Mouse (Mus musculus) thymus, postnatal 14 days (tissue): ENCODE measurements around the gene Tet2.
"Not testable (repeated sequence)": the region's sequence is repeated elsewhere in the genome, so short reads cannot be mapped to it uniquely, and the experiment has no call there.

ENCODE experiments used
- DNase-seq: peaks from one replicate; pipeline ENCODE4 v3.0.0; 2021

The Tet2 gene

DNA sequence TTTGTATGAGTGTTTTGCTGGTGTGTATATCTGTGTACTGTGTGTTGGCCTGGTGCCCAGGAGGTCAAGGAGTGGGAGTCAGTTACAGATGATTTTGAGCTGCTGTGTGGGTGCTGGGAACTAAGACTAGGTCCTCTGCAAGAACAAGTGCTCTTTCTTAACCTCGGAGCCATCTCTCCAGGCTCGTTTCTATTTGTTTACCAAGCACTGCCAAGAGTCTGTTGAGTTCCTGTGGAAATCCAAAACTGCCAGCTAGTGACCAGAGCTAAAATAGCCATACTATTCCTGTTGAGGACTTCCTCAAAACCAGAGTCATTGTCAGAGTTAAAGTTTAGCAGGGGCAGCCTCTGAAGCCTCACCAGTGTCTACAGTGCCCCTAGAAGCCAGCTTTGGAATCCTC is 1.9 kb upstream of the Tet2 start:
- DNase-seq, result no peak

DNA sequence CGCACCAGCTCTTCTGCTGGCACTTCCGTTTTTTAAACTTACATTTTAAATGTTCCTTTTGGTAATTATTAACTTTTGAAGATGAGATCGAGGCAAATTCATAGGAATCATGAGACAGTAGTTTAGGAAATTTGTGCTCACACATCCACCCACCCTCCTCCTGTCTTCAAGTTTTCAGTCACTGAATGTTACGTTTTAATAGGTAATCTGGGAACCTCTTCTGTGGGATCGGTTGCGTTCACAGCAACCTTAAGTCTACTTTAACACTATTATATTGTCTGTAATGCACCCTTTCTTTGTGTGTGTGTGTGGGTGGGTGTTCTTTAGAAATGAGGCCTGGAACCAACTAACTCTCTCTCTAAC is 346 bp upstream of the Tet2 start:
- DNase-seq, result no peak

DNA sequence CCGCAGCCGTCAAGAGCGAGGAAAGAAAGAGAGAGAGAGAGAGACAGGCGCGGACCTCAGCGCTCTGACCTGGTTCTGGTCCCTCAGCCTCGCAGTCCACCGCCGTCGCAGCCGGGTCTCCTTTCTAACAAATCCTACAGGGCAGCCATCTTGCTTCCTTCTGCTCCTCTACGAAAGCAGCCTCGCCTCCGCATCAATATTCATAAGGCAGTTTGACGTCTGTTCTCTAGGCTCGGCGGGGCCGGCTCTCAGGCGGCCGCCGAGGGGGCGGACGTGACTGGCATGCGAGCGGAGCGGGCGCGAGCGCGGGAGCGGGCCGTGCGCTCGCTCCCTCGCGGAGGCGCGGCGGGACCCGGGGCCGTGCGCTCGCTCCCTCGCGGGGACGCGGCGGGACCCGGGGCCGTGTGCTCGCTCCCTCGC is 798 bp downstream of the Tet2 start:
- DNase-seq, result peak; percentile 83

DNA sequence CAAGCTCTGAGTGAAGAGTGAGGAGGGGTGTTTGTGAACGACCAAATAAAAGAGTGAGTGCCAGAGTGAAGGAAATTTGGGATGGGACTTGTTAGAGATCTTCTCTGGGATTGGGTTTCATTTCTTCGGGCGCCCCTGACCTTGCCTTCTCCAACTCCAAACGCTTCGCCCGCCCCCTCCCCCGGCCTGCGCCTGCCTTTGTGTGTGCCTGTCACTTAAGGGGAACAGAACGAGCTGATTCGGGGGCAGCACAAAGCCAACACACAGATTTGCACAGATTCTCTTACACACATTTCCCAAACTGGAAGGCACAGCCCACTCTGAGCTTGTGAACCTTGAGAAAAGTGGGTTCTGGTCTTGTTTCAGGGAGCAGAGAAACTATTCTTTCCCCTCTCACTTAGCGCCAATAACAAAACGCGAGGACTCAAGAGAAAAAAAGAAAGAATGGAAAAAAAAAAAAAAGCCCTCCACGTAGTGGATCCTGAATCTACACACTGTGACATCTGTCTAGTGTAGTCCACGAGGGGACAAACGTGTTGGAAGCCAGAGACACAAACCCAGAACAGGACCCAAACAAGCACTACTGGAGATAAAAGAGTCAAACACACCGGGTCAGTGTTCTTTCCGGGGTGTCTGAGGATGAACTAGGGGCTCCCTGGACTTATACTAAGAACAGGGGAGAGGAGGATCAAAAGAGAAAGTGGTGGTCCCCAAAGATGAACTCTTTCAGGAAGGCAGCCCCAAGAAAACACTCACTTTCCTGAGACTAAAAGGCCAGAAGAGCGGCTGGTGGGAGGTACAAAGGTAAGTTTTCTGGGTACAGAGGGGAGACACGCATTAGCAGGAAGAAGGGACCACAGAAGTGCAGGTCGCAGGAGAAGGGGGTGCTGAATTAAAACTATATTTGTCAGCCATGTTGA is 1.6 kb downstream of the Tet2 start:
- peak; percentile 48 for DNase-seq

DNA sequence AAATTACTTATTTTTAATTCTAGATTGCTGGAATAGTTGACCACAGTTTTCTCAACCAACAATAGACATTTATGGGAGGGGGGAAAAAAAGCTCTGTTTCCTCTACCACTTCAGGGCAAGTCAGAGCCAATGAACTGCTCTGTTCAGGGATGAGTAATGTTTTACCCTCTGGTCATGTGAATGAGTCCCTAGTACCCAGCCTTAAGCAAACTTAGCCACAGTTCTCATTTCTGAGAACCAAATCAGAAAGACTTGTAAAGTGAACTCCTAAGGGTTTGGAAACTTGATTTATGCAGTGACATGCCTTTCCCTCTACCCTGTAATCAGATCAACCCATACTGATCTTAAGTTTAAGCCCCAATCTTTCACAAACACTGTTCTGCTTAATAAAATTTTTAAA is 2.9 kb downstream of the Tet2 start:
- DNase-seq, result no peak

DNA sequence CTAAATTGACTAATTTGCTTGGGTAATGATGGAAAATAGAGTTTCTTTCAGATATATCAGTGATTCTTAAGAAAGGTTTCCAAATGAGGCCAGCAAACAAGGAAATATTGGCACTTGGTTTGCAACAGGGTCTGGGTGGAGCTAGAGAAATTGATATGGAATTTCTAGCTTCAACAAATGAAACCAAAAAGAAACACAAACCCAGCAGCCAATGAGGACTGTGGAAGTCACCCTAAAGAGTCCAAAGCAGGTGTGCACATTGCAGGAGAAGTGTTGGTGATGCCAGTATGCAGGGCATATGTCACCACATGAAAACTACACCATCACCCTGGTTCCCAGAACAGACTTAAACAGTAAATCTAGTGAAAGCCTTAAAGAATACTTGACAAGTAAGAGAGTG is 3.9 kb downstream of the Tet2 start:
- DNase-seq, result no peak

DNA sequence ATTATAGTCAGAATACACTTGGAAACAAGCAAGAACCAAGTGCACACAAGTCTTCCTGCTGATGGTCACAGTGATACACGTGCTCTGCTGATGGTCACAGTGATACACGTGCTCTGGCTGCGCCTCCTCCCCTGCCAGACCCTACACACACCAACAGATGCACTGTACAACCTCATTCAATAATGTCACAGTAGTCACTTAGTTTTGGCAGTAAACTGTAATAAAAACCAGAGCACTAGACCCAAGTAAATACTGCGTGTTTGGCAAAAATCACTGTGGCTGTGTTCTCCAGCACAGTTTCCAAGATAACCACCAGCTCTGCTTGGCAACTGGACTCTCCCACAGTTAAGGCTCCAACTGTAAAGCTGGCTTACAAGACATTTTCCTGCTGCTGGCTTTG is 4.9 kb downstream of the Tet2 start:
- DNase-seq, result no peak

DNA sequence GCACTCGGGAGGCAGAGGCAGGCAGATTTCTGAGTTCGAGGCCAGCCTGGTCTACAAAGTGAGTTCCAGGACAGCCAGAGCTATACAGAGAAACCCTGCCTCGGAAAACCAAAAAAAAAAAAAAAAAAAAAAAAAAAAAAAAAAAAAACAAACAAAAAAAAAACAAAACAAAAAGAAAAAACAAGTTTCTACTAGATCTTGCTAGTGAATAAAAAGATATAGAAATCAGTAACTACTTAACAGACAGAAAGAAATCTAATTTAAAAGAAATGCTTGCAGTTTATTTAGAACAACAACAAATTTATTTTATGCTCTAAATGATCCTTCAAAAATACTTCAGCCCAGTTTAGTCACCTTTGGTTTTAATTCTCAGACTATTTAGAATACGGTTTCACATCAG is 6.4 kb downstream of the Tet2 start:
- not testable (repeated sequence) for DNase-seq

DNA sequence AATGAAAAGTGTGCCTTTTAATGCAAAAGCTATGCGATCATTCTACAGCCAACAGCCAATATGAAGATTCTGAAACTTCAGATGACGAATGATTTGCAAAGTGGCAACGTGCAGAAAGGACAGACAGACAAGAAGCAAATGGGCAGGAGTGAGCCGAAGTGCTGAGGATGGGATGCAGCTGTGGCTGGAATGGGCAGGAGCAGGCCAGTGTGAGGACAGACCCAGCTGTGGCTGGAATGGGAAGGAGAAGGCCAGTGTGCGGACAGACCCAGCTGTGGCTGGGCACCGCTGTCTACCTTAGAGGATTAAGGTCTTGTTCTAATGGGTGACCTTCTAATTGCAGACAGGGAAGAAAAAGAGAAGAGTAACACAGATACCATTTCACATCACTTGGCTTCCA is 9.3 kb downstream of the Tet2 start:
- no peak for DNase-seq

DNA sequence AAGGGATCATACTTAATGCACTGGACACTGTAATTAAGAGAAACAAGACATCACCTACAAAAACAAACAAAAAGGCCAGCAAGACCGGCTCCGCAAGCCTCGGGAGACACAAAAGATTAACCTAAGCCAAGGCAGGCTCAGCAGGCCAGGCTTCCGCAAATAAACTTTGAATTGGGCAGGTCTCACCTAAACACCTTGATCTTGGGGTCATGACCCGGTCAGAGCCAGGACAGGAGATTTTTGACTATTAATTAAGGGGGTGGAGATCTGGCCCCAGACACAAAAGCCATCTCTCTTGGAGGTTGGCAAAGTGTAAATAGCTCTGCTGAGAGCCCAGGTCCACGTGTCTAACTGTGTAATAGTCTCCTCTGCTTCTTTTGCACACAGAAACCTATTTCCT is 10.9 kb downstream of the Tet2 start:
- no peak for DNase-seq

DNA sequence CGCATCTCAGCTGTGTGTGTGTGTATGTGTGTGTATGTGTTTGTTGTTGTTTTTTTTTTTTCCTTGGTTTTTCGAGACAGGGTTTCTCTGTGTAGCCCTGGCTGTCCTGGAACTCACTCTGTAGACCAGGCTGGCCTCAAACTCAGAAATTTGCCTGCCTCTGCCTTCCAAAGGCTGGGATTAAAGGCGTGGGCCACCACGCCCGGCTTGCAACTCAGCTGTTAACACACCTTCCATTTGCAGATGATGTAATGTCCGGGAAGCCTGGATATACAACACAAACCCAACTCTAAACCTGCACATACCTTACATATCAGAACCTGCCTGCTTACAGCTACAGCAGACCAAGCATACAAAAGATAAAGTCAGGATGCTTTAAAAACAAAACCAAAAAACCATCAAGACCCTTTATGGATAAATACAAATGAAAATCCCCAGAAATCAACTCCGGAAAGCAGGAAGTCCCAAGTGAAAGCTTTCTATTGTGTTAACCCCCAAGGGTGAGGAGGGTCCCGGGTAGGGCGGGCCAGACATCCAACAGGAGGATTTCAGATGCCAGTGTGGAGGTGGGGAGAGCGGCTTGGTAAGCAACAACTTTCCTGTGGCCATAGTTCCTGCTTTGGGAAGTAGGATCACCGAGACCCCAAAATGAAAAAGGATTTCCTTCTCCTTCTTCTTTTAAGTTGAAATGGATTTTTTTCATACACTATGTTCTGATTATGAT is 11.5 kb downstream of the Tet2 start:
- no peak for DNase-seq

DNA sequence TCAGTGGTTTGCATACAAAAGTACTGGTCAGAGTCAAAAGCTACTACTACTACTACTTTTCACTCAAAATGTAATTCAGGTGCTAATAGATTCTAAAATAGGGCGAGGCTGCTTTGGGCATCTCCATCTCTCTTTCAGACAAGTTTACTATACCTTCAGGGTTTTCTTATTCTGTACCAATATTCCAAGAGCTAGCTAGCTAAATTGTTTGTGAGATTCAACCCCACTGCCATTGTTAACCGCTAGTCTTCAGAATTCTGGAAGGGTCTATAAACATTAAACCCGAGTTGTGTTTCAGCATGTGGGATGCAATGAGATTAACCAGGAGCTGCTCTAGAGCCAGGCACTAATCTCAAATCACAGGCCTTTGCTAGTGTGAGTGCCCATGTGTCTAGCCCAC is 12.1 kb downstream of the Tet2 start:
- no peak for DNase-seq

DNA sequence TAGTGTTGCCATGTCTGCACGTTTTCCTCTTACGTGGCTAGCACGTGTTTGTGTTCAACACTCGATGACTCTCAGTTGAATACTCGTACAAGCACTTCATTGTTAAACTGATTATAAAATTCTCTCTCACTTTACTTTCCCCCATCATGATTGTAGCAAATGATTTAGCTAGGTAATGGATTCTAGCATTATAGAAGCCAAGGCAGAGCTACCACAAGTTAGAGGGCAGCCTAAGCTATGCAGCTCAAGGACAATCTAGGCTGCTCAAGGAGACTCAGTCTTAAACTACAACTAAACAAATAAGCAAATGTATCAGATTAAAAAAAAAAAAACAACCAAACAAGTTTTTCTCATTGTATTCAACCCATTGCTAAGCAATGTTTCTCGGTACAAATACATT is 12.7 kb downstream of the Tet2 start:
- no peak for DNase-seq

DNA sequence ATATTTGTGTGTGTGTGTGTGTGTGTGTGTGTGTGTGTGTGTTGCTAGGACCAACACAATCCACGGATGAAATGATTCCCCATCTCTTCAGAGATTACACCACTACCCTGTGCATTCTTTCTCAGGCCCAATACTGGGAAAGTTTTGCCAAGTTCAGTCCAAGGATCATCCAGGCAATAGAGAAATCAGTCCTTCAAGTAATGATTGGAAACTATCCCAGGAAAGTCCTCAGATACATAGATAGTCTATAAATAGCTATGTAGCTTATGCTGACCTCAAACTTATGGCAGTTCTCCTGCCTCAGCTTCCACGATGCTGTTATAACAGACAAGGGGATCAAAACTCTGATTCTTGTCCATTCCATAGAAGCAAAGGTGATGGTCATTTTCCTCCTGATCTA is 13.8 kb downstream of the Tet2 start:
- no peak for DNase-seq

DNA sequence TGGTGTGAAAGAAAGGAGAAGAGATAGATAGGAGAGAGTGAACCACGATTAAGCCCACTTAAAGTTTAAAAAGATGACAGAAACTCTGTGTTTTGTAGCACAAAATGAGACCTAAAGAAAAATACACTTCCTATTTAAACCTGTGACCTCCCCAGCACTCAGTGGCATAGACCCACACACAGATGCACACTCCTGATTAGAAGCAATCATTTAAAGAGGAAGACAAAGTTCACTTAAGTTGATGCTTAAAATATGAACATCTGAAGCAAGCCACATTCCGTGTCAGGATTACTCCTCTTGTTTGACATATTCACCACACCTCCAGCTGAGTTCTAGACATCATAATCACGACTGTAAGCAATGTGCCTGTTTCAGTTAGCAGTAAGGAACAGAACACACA is 14.3 kb downstream of the Tet2 start:
- no peak for DNase-seq

DNA sequence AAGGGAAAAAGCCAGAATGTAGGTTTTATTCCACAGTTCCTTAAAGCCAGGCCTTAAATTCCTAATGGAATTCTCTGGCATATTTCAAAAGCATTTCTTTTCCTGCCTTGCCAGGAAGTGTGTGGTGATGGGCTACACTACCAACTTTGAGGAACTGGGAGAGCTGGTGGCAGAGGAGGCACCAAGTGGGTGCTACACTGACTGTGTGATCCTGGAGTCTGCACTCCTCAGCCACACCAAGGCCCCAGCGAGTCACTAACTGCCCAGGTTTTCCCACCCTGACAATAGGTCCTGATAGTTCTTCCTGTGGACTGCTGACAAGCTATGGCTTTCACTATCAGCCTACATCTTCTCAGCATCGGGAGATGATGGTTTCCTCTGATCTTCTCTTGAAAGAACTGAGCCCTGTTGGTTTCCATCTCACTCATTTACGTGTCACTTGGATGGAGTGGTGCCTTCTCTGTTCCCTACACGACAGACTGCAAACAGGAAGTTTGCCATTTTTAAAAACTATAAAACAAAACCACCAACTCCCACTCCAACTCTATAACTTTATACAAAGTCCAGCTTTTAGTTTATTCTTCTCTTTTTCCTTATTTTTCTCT is 18.7 kb downstream of the Tet2 start:
- DNase-seq, result no peak

DNA sequence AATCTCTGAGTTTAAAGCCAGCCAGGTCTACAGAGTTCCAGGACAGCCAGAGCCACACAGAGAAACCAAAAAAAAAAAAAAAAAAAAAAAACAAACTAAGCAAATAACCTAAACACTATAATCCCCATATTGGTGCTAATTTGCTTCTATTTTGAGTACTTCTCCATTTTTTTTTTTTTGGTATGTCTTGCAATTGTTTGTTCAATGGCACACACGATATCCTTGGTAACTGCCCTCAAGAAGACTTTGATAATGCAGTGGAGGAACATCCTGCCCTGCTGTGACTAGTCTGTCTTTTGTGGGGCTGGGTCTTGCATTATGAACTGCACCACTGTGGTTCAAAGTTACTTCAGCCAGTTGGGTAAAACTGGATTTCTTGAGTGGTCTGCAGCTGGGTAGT is 19.4 kb downstream of the Tet2 start:
- no peak for DNase-seq

DNA sequence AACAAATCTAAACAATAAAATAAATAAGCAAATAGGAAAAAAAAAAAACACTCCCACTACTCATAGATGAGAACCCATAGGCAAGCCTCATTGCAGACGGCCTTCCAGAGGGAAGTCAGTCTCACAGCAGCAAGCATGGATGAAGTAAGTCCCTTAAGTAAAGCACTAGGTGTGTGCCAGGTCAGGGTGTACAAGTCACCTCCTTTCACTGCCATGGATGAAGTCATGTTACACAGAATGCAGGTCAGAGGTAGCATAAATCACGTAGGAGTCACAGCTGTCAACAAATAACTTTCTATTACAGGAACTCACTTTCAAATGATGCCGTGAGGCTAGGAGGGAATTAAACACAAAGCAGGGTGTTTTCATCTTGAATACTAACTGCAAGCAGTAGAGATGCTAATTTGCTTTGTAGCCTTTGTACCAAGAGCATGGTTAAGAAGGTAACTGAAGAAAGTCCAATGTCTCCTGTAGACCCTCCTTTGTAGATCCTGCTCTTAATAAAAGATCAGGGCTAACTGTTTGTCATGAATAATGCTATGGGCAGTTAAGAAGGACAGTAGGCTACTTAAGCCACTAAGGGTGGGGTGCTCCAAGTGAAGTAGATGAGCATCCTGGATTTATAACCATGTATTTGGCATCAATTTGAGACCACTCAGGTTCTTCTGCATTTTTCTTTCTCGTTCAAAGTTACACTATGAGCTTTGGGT is 20.4 kb downstream of the Tet2 start:
- no peak for DNase-seq

DNA sequence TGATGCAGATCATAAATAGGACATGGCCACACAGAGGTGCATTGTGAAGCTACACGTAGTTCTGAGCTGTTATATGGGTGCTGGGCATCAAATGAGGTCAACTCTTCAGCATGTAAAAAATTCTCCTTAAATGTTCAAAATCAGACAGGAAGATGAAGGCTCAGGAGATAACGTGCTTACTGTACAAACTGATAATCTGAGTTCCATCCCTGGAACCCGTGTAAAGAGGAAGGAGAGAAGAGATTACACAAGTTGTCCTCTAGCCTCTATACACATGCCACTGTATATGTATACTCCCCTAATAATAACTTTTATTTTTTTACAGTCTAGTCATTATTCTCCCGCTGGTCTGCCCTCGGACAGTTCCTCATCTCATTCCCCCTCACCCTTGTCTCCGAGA is 21.7 kb downstream of the Tet2 start:
- no peak for DNase-seq

DNA sequence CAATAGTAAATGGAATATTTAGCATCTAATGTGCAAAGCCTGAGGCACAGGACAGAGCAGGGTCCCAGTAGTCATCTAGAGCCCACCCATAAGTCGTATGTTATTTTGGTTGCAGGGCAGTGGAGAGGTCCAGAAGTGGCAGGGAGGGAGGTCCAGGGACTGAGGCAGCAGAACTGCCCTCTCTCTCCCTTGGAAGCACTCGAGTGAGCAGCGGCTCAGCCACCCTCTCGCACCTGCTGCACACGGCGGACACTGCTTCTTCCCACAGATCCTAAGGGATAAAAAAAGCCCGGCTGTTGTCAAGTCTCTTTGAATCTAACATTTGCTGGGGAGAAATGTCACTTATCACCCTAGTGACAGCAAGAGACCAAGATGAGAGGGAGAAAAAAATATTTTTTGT is 22.6 kb downstream of the Tet2 start:
- no peak for DNase-seq

DNA sequence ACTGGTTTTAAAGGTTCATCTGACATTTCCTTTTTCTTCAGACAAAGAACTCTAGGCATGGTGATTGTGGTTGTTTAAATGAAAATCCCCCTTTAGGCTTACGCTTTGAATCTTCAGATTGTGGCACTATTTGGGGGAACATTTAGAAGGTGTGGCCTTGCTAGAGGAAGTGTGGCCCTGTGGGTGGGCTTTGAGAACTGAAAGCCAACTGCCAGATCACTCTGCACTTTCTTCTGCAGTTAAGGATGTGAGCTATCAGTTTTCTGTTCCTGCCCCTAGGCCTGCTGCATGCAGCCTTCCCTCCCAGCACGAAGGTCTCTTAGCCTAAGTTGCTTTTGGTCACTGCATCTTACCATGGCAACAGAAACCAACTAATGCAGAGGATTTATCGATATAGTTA is 26.1 kb downstream of the Tet2 start:
- DNase-seq, result no peak

DNA sequence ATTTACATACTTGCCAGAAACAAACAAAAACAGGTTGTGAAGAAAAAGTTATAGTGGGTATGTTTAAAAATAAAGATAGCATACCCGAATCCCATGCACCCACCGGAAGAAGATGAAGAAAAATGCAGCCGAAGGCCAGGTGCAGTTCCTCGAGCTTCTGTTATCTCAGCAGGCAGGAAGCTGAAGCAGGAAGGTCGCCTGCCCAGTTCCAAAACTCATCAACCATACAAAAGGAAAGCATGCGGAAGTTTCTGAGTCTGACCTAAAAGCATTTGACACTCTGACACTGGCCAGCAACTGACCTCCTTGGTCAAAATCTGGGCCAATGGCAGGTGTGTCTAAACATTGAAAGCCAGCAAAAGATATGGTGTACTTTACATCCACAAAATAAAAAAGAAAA is 26.8 kb downstream of the Tet2 start:
- no peak for DNase-seq

DNA sequence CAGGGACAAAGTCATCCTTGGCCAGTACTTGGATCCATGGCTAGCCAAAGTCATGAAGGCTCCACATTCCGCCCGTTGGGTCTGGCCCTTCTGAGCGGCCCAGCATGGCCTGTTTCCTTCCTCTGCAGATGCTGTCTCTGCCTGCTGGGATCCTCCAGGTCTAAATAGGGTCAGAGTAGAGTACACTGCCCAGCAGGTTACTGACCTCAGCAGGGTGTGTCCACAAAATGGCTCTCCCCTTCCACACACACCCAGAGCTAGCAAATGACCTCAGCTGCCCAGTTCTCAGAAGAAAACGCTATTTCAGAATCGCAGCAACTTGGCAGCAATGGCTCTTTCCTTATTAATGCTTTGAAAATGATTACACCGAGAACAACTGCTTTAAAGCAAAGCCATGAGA is 27.5 kb downstream of the Tet2 start:
- DNase-seq, result no peak

DNA sequence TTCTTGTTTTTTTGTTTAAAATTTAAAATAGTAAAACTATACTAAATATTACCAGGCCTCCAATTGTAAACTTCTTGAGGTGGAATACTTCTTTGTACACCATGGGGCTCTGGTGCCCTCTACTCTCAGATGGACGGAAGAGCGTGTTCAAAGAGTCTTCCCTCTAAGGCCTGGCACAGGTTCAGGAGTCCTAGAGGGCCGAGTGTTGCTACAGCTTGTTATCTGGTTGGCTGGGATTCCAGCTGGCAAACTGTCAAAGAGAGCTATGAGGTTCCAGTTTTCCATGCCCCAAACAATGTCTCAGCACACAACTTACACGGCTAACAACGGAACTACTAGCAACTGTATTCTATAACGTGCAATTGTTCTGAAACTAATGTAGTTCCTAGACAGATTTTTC is 28.8 kb downstream of the Tet2 start:
- DNase-seq, result no peak
